Mouse (Mus musculus) neural tube, embryonic 15.5 days (tissue): ENCODE results near the gene Erc2. TPM values are rescaled to one million over a fixed set of nuclear protein-coding genes. Genes with fewer than 3 reads are reported as not detected.

Experiments used
- ATAC-seq: fragments of 200-750 bp; cut with Nextera tagmentation; 2 replicates; pipeline ENCODE4 v1.8.0; 2017; ENCODE audit warnings: mild to moderate bottlenecking, moderate TSS enrichment, moderate library complexity; ENCODE audit not compliant: low FRiP score
- H3K27ac ChIP-seq: fragments of 300-500 bp; sonication (generic); replicated peaks from 2 replicates; pipeline ENCODE4 v1.5.1; 2015; ENCODE audit warnings: mild to moderate bottlenecking, inconsistent platforms
- H3K27me3 ChIP-seq: fragments of 300-500 bp; sonication (generic); replicated peaks from 2 replicates; pipeline ENCODE4 v1.6.1; 2015; ENCODE audit warnings: inconsistent platforms
- H3K36me3 ChIP-seq: fragments of 300-500 bp; sonication (generic); 2 replicates; pipeline ENCODE4 v1.6.1; 2015; ENCODE audit warnings: inconsistent platforms
- H3K4me1 ChIP-seq: fragments of 300-500 bp; sonication (generic); 2 replicates; pipeline ENCODE4 v1.6.1; 2015; ENCODE audit warnings: inconsistent platforms
- H3K4me2 ChIP-seq: fragments of 300-500 bp; sonication (generic); 2 replicates; pipeline ENCODE4 v1.6.1; 2015; ENCODE audit warnings: inconsistent platforms, mild to moderate bottlenecking, moderate library complexity
- H3K4me3 ChIP-seq: fragments of 300-500 bp; sonication (generic); replicated peaks from 2 replicates; pipeline ENCODE4 v1.5.1; 2015; ENCODE audit warnings: mild to moderate bottlenecking, inconsistent platforms
- H3K9ac ChIP-seq: fragments of 300-500 bp; sonication (generic); replicated peaks from 2 replicates; pipeline ENCODE4 v1.6.1; 2015; ENCODE audit warnings: mild to moderate bottlenecking, inconsistent platforms
- H3K9me3 ChIP-seq: fragments of 300-500 bp; sonication (generic); replicated peaks from 2 replicates; pipeline ENCODE4 v1.6.1; 2016; ENCODE audit warnings: inconsistent platforms
- WGBS: fragments of 180-500 bp; shearing (Covaris S2); methylation state at CpG from one replicate; pipeline ENCODE4 v1.1.7; 2015; ENCODE audit warnings: mixed read lengths; 5-methylcytosine and 5-hydroxymethylcytosine counted together
- polyA plus RNA-seq: library from polyadenylated mRNA; unstranded; fragments of >200 nt; fragmentation: Nextera tagmentation; extraction: Ambion mirVana; gene quantifications from 2 replicates; pipeline ENCODE4 v1.2.1, GENCODE M21; 2015

Erc2 gene
- polyA plus RNA-seq, 1 experiment from 2014 or later, result 80.3 TPM

DNA sequence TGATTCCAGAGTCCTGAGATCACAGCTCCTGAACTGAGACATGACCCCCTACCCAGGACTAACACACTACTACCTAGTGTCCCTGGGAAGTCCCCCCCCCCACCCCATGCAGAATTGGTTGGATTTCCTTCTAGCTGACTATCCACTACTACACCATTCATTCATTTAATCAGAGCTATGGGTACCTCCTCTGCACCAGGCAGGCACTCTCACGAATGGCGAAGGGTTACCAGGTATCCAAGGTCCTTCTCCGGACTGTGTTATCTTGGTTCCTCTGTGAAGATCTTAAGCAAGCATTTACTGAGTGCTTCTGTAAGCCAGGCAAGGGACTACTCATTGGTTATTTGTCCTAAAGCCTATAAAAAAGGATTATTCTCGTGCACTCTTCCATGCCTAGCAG is 737.8 kb downstream of the Erc2 start:
- Histone ChIP-seq H3K4me2 (no peak overlapping the region), H3K36me3 (no peaks in the 10 kb centered on the region), H3K4me3 (no peak overlapping the region), H3K4me1 (no peaks in the 10 kb centered on the region), H3K9me3 (no peaks in the 10 kb centered on the region), H3K27ac (no peak overlapping the region), H3K27me3 (no peaks in the 10 kb centered on the region), H3K9ac (no peak overlapping the region)
- no peak for ATAC-seq
- WGBS, result 91% methylated on average over 4 of the region's 4 CpGs

DNA sequence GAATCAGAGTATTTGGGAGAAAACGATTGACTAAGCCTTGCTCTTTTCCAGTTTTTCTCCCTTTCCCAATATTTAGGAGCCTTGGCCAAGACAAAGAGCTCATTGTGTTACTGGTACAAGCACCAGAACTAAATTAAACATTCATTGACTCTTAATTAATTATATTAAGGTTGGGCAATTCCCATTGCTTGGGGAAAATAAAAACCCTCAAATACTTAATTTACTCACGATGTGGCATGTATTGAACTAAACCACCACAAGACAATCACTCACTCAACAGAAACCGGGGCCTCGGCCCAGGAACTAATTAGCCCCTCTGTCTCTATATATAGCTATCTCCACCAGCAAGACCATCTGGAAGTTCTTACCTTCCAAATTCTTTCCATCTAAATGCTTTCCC is 740.1 kb downstream of the Erc2 start:
- WGBS, result 42% methylated on average over 4 of the region's 4 CpGs
- H3K4me3 ChIP-seq, result no peak overlapping the region
- no peaks in the 10 kb centered on the region for H3K4me1 ChIP-seq
- H3K4me2 ChIP-seq, result no peak overlapping the region
- no peaks in the 10 kb centered on the region for H3K9me3 ChIP-seq
- ATAC-seq, result no peak
- no peak overlapping the region for H3K9ac ChIP-seq
- no peaks in the 10 kb centered on the region for H3K27me3 ChIP-seq
- H3K36me3 ChIP-seq, result no peaks in the 10 kb centered on the region
- H3K27ac ChIP-seq, result no peak overlapping the region

DNA sequence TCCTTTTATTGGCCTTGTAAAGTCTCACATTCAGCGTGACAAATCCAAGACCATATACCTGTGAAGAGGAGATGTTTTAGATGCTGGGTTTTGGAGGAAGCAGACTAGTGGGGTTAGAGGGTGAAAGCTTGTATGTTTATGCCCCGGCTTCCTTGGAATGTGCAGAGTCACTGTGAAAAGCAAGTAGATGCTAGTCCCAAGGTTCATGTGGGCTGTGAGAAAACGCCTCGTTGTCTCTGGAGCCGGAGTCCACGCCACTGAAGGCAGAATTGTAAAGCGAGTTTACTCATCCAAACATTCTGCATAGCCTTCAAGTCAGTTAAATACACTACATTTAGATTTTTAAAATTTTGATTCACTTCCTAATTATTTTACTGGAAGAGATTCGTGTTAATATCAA is 748.5 kb downstream of the Erc2 start:
- H3K4me1 ChIP-seq, result peaks cover 5% of the 10 kb centered on the region
- no peak overlapping the region for H3K27ac ChIP-seq
- no peaks in the 10 kb centered on the region for H3K27me3 ChIP-seq
- H3K9ac ChIP-seq, result no peak overlapping the region
- ATAC-seq, result no peak
- no peaks in the 10 kb centered on the region for H3K9me3 ChIP-seq
- no peaks in the 10 kb centered on the region for H3K36me3 ChIP-seq
- H3K4me3 ChIP-seq, result no peak overlapping the region
- H3K4me2 ChIP-seq, result no peak overlapping the region
- WGBS, result 37% methylated on average over 8 of the region's 8 CpGs

DNA sequence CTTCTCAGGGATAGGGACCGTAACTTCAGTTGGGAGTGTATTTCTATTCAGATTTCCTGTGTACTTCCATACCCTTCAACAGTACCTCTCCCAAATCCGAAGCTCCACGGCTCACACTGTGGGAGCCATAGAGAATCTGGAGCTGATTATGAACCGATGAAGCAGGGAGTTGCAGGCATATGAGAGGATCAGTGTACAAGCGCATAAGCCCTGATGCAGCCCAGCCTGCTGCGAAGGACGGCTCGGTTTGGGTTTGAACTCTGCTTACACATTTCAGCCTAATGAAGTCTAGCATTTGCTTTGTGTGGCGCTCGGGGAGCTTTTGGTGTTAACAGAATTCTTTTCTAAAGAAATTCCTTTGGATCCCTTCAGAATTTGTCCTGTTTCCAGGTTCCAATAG is 749.4 kb downstream of the Erc2 start:
- Histone ChIP-seq H3K36me3 (no peaks in the 10 kb centered on the region), H3K4me2 (no peak overlapping the region), H3K9me3 (no peaks in the 10 kb centered on the region), H3K27me3 (no peaks in the 10 kb centered on the region), H3K9ac (no peak overlapping the region), H3K4me1 (peaks cover 8% of the 10 kb centered on the region), H3K27ac (no peak overlapping the region), H3K4me3 (no peak overlapping the region)
- ATAC-seq, result no peak
- WGBS, result 90% methylated on average over 10 of the region's 10 CpGs

DNA sequence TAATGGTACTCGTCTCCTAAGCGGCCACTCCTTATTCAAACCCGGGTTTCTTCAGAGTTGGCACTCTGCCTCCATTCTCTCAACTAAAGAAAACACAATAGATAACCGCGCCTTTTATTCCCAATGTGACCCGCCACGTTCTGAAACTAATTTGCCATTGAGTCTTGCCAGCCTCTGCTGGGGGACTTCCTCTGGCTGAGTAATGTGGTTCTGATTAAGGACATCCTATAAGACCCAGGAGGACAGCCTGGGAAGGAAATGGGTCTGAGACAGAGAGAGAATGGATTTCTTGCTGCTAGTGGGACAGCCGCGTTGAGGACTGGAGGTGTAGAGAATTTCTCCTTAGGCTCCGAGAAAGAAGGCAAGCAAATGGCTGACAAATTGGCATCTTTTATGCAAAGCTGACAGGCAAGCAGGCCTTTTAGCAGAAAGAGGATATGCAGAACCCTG is 753.4 kb downstream of the Erc2 start:
- ATAC-seq, result no peak

DNA sequence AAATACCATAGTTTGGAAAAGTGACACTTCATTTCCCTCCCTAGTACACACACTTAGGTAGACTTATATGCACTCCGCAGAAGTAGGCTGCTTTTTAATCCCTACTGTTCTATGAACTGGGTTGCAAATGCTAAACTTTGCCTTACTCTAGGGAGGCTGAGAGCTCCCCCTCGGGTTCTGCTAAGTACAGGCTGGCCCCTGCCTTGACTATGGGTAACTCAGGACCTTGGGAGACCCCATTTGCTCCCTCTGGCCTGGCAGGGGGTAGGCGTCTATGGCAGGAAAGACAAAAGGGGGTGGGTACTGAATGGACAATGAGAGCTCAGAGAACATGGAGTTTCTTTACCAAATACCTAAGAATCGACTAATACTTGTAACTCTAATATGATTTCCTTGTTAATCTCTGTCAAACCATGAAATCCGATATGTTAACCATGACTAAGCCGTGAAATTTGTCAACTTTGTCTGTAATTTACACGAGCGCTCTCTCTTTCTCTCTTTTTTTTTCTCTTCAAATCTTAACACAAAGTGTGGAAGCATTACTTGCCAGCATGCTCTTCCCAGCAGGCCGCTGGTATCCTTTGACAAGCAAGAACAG is 754.1 kb downstream of the Erc2 start:
- Histone ChIP-seq H3K9me3 (no peaks in the 10 kb centered on the region), H3K4me2 (no peak overlapping the region), H3K27me3 (peaks cover 8% of the 10 kb centered on the region; the same call in 1 of the 2 replicates), H3K4me3 (no peak overlapping the region), H3K9ac (no peak overlapping the region), H3K27ac (no peak overlapping the region), H3K36me3 (no peaks in the 10 kb centered on the region), H3K4me1 (peaks cover 8% of the 10 kb centered on the region)
- ATAC-seq, result no peak
- 35% methylated on average over 9 of the region's 9 CpGs for WGBS

More for the DNA sequence above, 753.4 kb downstream of the Erc2 start:
- H3K4me3 ChIP-seq, result no peak overlapping the region
- no peak overlapping the region for H3K9ac ChIP-seq
- no peak overlapping the region for H3K27ac ChIP-seq
- H3K9me3 ChIP-seq, result no peaks in the 10 kb centered on the region
- H3K27me3 ChIP-seq, result peaks cover 8% of the 10 kb centered on the region; the same call in 1 of the 2 replicates
- peaks cover 8% of the 10 kb centered on the region for H3K4me1 ChIP-seq
- WGBS, result 7% methylated on average over 10 of the region's 10 CpGs
- peak overlapping the region; percentile 8; the same call in 1 of the 2 replicates for H3K4me2 ChIP-seq
- no peaks in the 10 kb centered on the region for H3K36me3 ChIP-seq

DNA sequence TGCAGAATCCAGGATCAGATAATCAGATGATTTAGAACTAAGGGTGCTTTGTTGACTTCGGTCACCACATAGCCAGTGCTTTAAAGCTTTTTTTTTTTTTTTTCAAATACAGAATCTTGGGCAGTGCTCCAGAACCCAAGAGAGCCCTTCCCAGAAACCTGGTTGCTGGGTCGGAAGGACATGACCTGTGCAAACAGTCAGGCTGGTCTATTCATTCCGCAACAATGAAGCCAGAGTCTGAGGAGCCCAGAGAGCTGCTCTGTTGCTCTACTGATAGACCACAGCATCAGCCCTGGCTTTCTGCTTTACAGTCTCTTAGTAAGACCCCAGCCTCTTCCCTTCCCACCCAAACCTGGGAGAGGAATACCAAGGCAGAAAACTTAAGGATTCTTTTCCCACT is 755.3 kb downstream of the Erc2 start:
- H3K36me3 ChIP-seq, result no peaks in the 10 kb centered on the region
- WGBS, result 53% methylated on average over 3 of the region's 3 CpGs
- no peak for ATAC-seq
- no peaks in the 10 kb centered on the region for H3K9me3 ChIP-seq
- no peak overlapping the region for H3K4me2 ChIP-seq
- H3K4me1 ChIP-seq, result peaks cover 18% of the 10 kb centered on the region
- peaks cover 8% of the 10 kb centered on the region; the same call in 1 of the 2 replicates for H3K27me3 ChIP-seq
- no peak overlapping the region for H3K9ac ChIP-seq
- no peak overlapping the region for H3K4me3 ChIP-seq
- H3K27ac ChIP-seq, result no peak overlapping the region

DNA sequence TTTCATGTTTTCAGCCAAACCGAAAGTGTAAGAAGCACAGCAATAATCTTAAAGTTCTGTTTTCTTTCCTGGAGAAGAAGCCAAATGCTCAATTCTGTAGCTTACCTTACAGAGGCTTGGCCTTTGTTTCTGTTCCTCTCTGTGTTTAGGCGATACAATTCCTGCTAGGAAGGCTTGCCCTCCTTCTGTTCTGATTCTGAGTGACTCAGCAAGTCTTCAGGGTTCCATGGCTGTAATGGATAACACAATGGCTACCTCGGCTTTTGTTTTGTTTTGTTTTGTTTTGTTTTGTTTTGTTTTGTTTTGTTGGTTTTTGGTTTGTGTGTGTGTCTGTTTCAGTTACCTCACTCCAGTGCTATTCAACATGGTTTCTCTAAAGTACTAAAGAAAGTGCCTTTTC is 757.9 kb downstream of the Erc2 start:
- H3K4me3 ChIP-seq, result no peak overlapping the region
- ATAC-seq, result no peak
- H3K36me3 ChIP-seq, result 0 out of 2 replicates have a peak, but pooled peaks cover 3% of the 10 kb centered on the region
- no peak overlapping the region for H3K9ac ChIP-seq
- peaks cover 18% of the 10 kb centered on the region for H3K4me1 ChIP-seq
- H3K4me2 ChIP-seq, result no peak overlapping the region
- no peaks in the 10 kb centered on the region for H3K9me3 ChIP-seq
- H3K27me3 ChIP-seq, result peaks cover 8% of the 10 kb centered on the region; the same call in 1 of the 2 replicates
- no peak overlapping the region for H3K27ac ChIP-seq
- 69% methylated on average over 3 of the region's 3 CpGs for WGBS

DNA sequence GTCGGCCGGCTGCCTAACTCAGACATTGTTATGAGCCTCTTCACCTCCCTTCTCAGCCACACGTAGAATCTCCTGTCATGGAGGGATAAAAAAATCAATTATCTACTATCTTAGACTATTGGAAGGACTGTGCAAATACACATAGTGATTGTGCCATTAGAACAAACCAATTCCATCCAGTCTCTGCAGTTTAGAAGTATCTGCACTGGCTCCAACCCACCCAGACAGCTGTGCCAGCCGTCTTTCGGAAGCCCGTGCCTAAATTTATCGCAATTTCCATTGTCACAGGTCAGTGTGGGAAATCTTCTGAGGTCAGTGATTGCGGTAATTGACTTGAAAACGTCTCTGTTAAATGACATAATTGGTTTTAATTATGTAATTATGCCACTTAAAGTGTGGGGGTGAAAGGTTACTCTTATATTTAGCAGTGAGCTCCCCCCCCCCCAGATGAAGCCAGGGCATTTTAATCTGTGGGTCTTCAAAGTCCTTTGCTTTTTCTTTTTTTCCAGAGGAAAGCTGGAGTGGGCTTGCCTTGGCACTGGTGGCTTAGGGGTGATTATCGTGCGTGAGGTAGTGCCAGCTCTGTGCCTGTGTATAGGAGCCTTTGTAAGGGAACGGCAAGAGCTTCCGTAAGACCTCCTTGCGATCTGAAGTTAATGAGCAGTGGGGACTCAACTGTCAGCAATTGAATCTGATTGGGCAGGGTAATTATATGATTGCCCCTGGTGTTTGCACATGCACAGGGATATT is 759.7 kb downstream of the Erc2 start:
- no peak for ATAC-seq
- no peak overlapping the region for H3K4me2 ChIP-seq
- H3K27me3 ChIP-seq, result peaks cover 8% of the 10 kb centered on the region; the same call in 1 of the 2 replicates
- no peak overlapping the region for H3K27ac ChIP-seq
- no peak overlapping the region for H3K4me3 ChIP-seq
- peaks cover 9% of the 10 kb centered on the region; the same call in 1 of the 2 replicates for H3K4me1 ChIP-seq
- 0 out of 2 replicates have a peak, but pooled peaks cover 3% of the 10 kb centered on the region for H3K36me3 ChIP-seq
- no peak overlapping the region for H3K9ac ChIP-seq
- 38% methylated on average over 14 of the region's 14 CpGs for WGBS
- H3K9me3 ChIP-seq, result no peaks in the 10 kb centered on the region

DNA sequence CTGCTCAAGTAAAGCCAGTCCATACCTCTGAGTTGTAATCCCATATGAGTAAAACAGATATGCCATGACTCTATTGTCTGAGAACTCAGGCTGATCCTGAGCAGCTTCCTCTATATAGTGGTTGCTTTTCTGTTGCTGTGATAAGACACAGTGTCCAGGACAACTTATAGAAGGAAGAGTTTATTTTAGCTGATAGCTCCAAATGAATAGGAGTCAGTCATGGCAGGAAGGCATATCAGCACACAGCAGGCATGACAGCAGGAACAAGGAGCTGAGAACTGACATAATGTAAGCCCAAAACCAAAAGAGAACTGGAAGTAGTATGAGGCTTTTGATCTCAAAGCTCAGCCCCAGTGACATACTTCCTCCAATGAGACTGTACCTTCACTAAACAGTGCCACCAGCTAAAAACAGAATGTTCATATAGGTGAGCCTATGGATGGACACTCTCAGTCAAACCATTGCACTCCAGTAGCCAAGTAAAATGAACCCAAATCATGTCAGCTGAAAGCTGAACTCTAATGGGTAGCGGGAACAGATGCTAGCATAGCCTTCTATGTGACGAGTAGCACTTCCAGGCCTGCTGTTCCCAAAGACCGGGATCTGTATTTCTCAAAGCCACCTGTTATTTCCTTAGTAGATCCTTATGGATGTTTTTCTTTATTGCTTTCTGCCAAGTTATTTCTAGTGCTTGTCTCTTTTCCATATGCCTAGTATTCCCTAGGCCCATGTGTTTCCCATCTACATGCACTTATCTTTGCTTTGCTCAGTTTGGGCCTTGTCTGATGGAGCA is 764.8 kb downstream of the Erc2 start:
- no peak for ATAC-seq
- no peaks in the 10 kb centered on the region for H3K9me3 ChIP-seq
- no peaks in the 10 kb centered on the region for H3K27me3 ChIP-seq
- no peak overlapping the region for H3K9ac ChIP-seq
- no peak overlapping the region for H3K4me3 ChIP-seq
- H3K36me3 ChIP-seq, result 0 out of 2 replicates have a peak, but pooled peaks cover 3% of the 10 kb centered on the region
- no peak overlapping the region for H3K27ac ChIP-seq
- H3K4me1 ChIP-seq, result 0 out of 2 replicates have a peak, but pooled peaks cover 3% of the 10 kb centered on the region
- no peak overlapping the region for H3K4me2 ChIP-seq
- 90% methylated on average over 3 of the region's 3 CpGs for WGBS

DNA sequence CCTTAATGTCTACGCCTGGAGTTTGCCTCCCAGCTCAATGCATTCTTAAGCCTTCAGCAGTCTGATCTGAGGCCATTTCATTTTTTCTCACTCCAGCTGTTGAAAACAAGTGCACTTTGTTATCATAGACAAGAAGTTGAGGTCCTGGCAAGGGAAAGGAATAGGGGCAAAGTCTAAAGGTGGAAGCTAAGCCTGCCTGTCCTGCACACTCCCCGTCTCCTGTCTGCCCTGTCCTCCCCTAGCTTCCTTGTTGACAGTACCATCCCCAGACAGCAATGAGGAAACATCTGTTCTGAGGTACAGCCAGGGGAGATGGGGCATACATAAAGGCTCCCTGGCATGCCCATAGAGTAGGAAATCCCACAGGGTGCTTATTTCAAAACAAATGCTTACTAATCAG is 776.7 kb downstream of the Erc2 start:
- ATAC-seq, result no peak
- 80% methylated on average over 2 of the region's 2 CpGs for WGBS

More for the DNA sequence above, 776.7 kb downstream of the Erc2 start:
- Histone ChIP-seq H3K4me2 (no peak overlapping the region), H3K9ac (no peak overlapping the region), H3K9me3 (no peaks in the 10 kb centered on the region), H3K27me3 (no peaks in the 10 kb centered on the region), H3K36me3 (no peaks in the 10 kb centered on the region), H3K4me3 (no peak overlapping the region), H3K27ac (no peak overlapping the region), H3K4me1 (no peaks in the 10 kb centered on the region)
